Mouse (Mus musculus): Measurements from ENCODE around the gene Tbc1d1. TPM values are rescaled to one million over a fixed set of nuclear protein-coding genes. Genes with fewer than 3 reads are reported as not detected.

Gene Tbc1d1
- polyA plus RNA-seq, 1 experiment from 2014 or later = 32.3 TPM

GRCm38 (mm10) chr5:64341671-64342070 lies 185.6 kb downstream of the Tbc1d1 start:
- peaks cover 20% of the 10 kb centered on the region; the same call in 1 of the 2 replicates for H3K4me1 ChIP-seq (replicated peaks)
- no peak for ATAC-seq

GRCm38 (mm10) chr5:64342138-64342537 lies 186.0 kb downstream of the Tbc1d1 start:
- Histone ChIP-seq H3K36me3 (peaks cover 15% of the 10 kb centered on the region), H3K9ac (no peak overlapping the region), H3K27me3 (replicated peaks) (no peaks in the 10 kb centered on the region), H3K27ac (no peak overlapping the region), H3K9me3 (no peaks in the 10 kb centered on the region), H3K4me2 (replicated peaks) (no peak overlapping the region), H3K4me3 (replicated peaks) (no peak overlapping the region), H3K4me1 (replicated peaks) (peaks cover 18% of the 10 kb centered on the region; the same call in 1 of the 2 replicates)
- WGBS = 76% methylated on average over 10 of the region's 10 CpGs
- no peak for ATAC-seq

More at GRCm38 (mm10) chr5:64341671-64342070, 185.6 kb downstream of the Tbc1d1 start:
- no peak overlapping the region for H3K4me2 ChIP-seq (replicated peaks)
- no peaks in the 10 kb centered on the region for H3K9me3 ChIP-seq
- 95% methylated on average over 3 of the region's 3 CpGs for WGBS
- H3K36me3 ChIP-seq = peaks cover 15% of the 10 kb centered on the region
- no peak overlapping the region for H3K4me3 ChIP-seq (replicated peaks)
- H3K9ac ChIP-seq = no peak overlapping the region
- H3K27ac ChIP-seq = no peak overlapping the region
- no peaks in the 10 kb centered on the region for H3K27me3 ChIP-seq (replicated peaks)

GRCm38 (mm10) chr5:64343972-64344700 lies 188.0 kb downstream of the Tbc1d1 start:
- no peaks in the 10 kb centered on the region for H3K27me3 ChIP-seq (replicated peaks)
- no peaks in the 10 kb centered on the region for H3K9me3 ChIP-seq
- ATAC-seq = peak; percentile 61
- no peak overlapping the region for H3K9ac ChIP-seq
- no peak overlapping the region for H3K4me3 ChIP-seq (replicated peaks)
- no peak overlapping the region for H3K4me2 ChIP-seq (replicated peaks)
- peak overlapping the region; percentile 91 for H3K27ac ChIP-seq
- peaks cover 14% of the 10 kb centered on the region; the same call in 1 of the 2 replicates for H3K4me1 ChIP-seq (replicated peaks)
- WGBS = 40% methylated on average over 5 of the region's 5 CpGs
- peaks cover 13% of the 10 kb centered on the region; the same call in 1 of the 2 replicates for H3K36me3 ChIP-seq

DNA sequence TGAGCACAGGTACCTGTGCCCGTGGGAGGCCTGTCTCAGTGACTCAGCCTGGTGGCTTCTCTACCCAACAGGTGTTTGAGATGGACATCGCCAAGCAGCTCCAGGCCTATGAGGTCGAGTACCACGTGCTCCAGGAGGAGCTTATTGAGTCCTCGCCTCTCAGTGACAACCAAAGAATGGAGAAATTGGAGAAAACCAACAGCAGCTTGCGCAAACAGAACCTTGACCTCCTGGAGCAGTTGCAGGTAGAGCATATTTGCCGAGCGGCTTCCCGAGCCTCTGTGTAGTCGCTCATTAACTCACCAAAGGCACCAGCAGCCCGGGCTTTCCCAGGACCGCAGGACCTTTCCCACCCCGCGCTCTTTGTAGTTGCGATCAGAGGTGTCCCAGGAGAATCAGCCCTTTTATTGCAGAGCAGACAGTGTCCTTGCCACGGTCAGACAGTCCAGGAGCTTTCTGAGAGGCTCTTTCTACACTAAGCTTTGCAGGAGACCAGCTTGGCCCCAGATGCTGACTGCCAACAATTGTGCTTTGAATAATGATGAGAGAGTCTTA lies 189.2 kb downstream of the Tbc1d1 start:
- peak; percentile 96 for ATAC-seq
- H3K4me3 ChIP-seq (replicated peaks) = no peak overlapping the region
- WGBS = 52% methylated on average over 16 of the region's 16 CpGs

GRCm38 (mm10) chr5:64345761-64346160 lies 189.7 kb downstream of the Tbc1d1 start:
- peak overlapping the region; percentile 27 for H3K4me2 ChIP-seq (replicated peaks)
- peaks cover 17% of the 10 kb centered on the region; the same call in 1 of the 2 replicates for H3K36me3 ChIP-seq

More for the DNA sequence above, 189.2 kb downstream of the Tbc1d1 start:
- Histone ChIP-seq H3K36me3 (peaks cover 17% of the 10 kb centered on the region; the same call in 1 of the 2 replicates), H3K27me3 (replicated peaks) (no peaks in the 10 kb centered on the region), H3K9me3 (no peaks in the 10 kb centered on the region), H3K27ac (peak overlapping the region; percentile 91), H3K4me2 (replicated peaks) (peak overlapping the region; percentile 27), H3K4me1 (replicated peaks) (peaks cover 14% of the 10 kb centered on the region), H3K9ac (no peak overlapping the region)

GRCm38 (mm10) chr5:64346343-64346885 lies 190.3 kb downstream of the Tbc1d1 start:
- Histone ChIP-seq H3K9ac (no peak overlapping the region), H3K9me3 (no peaks in the 10 kb centered on the region), H3K4me1 (replicated peaks) (peaks cover 14% of the 10 kb centered on the region), H3K27me3 (replicated peaks) (no peaks in the 10 kb centered on the region), H3K27ac (peak overlapping the region; percentile 91), H3K4me3 (replicated peaks) (no peak overlapping the region), H3K4me2 (replicated peaks) (peak overlapping the region; percentile 22; the same call in 1 of the 2 replicates), H3K36me3 (peaks cover 20% of the 10 kb centered on the region; the same call in 1 of the 2 replicates)
- 77% methylated on average over 6 of the region's 6 CpGs for WGBS
- no peak for ATAC-seq

More at GRCm38 (mm10) chr5:64345761-64346160, 189.7 kb downstream of the Tbc1d1 start:
- peak overlapping the region; percentile 91 for H3K27ac ChIP-seq
- H3K27me3 ChIP-seq (replicated peaks) = no peaks in the 10 kb centered on the region
- 69% methylated on average over 7 of the region's 7 CpGs for whole genome bisulfite sequencing
- peak; percentile 76 for ATAC-seq
- H3K9ac ChIP-seq = no peak overlapping the region
- peaks cover 14% of the 10 kb centered on the region for H3K4me1 ChIP-seq (replicated peaks)
- no peak overlapping the region for H3K4me3 ChIP-seq (replicated peaks)
- H3K9me3 ChIP-seq = no peaks in the 10 kb centered on the region

GRCm38 (mm10) chr5:64348166-64348565 lies 192.1 kb downstream of the Tbc1d1 start:
- Histone ChIP-seq H3K4me3 (replicated peaks) (no peak overlapping the region), H3K9me3 (no peaks in the 10 kb centered on the region), H3K27me3 (replicated peaks) (no peaks in the 10 kb centered on the region), H3K4me2 (replicated peaks) (no peak overlapping the region), H3K9ac (no peak overlapping the region), H3K4me1 (replicated peaks) (peaks cover 14% of the 10 kb centered on the region), H3K36me3 (peaks cover 24% of the 10 kb centered on the region; the same call in 1 of the 2 replicates), H3K27ac (no peak overlapping the region)
- no peak for ATAC-seq
- WGBS = 93% methylated on average over 2 of the region's 2 CpGs

DNA sequence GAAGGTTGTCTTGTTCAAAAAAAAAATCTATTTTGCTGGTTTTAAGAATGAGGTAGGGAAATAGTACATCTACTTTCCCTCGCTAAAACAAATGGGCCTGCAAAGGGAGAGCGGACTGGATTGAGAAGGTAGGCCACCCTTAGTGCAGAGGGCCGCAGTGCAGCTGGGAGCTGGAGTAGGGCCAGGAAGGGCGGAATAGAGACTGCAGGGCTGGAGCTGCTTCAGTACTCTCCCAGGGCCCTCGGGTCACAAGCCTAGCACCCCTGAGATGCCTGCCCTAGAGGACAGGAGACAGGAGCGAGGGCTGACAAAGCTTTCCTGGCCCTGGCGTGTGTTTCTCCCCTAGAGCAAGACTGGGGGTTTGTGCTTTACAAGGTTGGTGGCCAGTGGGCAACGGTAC lies 192.7 kb downstream of the Tbc1d1 start:
- Histone ChIP-seq H3K9ac (no peak overlapping the region), H3K9me3 (no peaks in the 10 kb centered on the region), H3K4me2 (replicated peaks) (no peak overlapping the region), H3K36me3 (peaks cover 24% of the 10 kb centered on the region; the same call in 1 of the 2 replicates), H3K4me1 (replicated peaks) (peaks cover 13% of the 10 kb centered on the region), H3K27me3 (replicated peaks) (no peaks in the 10 kb centered on the region), H3K4me3 (replicated peaks) (no peak overlapping the region), H3K27ac (no peak overlapping the region)
- 86% methylated on average over 8 of the region's 8 CpGs for WGBS
- no peak for ATAC-seq

DNA sequence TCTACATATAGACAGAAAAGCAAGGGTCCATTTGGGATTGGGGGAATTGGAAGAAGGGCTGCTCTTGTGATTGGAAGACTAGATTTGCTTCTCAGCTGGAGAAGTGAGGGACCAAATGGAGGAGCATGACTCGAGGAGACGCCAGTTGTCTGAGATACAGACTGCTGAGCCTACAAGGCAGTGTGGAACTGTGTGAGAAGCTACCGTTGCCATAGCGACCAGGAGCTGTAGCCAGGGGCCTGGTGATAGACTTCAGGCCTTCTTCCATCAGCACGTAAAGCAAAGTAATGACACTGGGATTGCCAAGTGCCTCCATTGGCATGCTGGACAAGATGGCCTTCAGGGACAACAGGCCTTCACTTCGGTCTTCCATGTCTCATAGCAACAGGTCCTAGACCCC lies 195.9 kb downstream of the Tbc1d1 start:
- Histone ChIP-seq H3K9ac (no peak overlapping the region), H3K9me3 (no peaks in the 10 kb centered on the region), H3K27me3 (replicated peaks) (no peaks in the 10 kb centered on the region), H3K4me1 (replicated peaks) (no peaks in the 10 kb centered on the region; the same call in none of the 2 replicates), H3K27ac (no peak overlapping the region), H3K36me3 (peaks cover 24% of the 10 kb centered on the region; the same call in 1 of the 2 replicates), H3K4me3 (replicated peaks) (no peak overlapping the region), H3K4me2 (replicated peaks) (no peak overlapping the region)
- no peak for ATAC-seq
- WGBS = 81% methylated on average over 6 of the region's 6 CpGs

DNA sequence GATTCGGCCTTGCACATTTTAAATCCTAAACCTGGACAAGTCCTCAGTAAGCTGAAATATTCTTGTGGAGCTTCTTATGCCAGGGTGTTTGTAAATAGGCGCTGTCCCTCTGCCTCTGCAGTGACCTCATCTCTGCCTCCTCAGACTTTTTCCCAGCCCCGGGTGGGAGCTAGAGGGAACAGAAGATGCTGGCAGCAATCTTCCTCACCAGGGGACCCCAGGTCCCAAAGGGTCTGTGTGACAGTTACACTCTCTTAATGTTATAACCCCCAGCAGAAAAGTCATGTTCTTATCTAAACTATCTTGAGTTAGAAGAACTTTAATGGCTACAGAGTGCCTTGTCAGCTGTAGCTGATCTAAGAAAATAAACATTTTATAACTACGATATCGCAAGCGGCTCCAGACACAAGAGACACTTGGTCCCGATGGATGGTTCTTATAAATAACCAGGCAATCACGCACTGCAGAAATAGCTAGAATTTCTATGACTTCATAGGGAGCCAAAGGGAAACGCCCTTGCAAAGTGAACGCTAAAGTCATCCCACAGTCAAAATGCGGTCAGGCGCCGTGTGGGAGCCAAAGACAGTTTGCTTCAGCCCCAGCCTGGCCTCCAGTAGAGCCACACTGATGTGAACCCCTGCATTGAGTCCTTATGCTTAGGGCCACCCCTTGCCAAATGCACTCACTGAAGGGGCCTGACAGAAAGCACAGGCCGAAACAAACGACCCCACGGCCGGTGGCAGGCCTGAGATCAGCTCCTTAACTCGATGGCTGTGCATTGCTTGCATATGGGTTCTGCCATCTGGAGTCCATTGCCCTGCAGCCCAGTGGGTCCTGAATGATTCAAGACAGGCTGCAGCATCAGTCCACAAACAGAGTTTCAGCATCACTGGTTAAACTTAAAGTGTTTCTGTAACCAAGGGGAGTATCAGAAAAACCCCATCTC lies 202.8 kb downstream of the Tbc1d1 start:
- Histone ChIP-seq H3K4me1 (replicated peaks) (peaks cover 18% of the 10 kb centered on the region), H3K27ac (peak overlapping the region; percentile 62), H3K4me2 (replicated peaks) (no peak overlapping the region), H3K4me3 (replicated peaks) (no peak overlapping the region), H3K36me3 (no peaks in the 10 kb centered on the region), H3K9me3 (no peaks in the 10 kb centered on the region), H3K27me3 (replicated peaks) (no peaks in the 10 kb centered on the region), H3K9ac (no peak overlapping the region)
- peak; percentile 54 for ATAC-seq
- 47% methylated on average over 18 of the region's 18 CpGs for WGBS

DNA sequence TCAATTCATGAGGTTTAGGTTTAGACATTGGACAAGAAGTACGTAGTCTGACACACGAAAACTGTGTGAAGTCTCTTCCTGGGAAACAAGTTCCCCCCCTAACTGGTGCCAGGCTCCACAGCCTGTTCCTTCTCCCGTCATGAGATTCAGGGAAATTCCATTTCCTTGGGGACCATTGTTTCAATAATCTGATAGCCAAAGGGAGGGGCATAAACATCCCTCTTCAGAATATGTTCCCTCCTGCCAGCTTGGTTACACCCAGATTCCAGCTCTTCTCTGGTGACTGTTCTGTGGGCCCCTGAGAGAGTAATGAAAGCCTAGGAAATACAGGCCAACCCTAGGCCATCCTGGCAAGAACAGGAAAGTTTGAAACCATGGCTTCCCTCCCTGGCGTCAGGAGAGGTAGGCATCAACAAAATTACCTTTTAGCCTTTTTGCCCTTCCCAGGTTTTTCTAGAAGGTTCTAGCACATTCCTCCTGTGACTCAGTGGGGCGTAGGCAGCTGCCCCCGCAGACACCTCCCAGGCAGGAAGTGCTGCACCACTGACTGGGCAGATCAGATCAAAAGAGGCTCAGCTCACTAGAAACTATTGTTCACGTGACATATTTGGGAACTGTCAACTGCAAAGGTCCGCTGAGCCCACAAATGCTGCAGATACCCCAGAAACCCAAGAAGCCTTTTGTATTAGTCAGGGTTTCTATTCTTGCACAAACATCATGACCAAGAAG lies 204.2 kb downstream of the Tbc1d1 start:
- WGBS = 83% methylated on average over 8 of the region's 8 CpGs
- Histone ChIP-seq H3K9ac (no peak overlapping the region), H3K27me3 (replicated peaks) (no peaks in the 10 kb centered on the region), H3K4me1 (replicated peaks) (peaks cover 30% of the 10 kb centered on the region), H3K9me3 (no peaks in the 10 kb centered on the region), H3K27ac (no peak overlapping the region), H3K4me3 (replicated peaks) (no peak overlapping the region), H3K4me2 (replicated peaks) (no peak overlapping the region), H3K36me3 (no peaks in the 10 kb centered on the region)
- no peak for ATAC-seq

Data from intestine, embryonic 15.5 days (tissue).